Mouse (Mus musculus) retina, adult 2 months (tissue): ENCODE results near the gene Rars.
"Not testable (repeated sequence)": the region's sequence is repeated elsewhere in the genome, so short reads cannot be mapped to it uniquely, and the experiment has no call there.

Experiments
- DNase-seq: peaks from one replicate; pipeline ENCODE4 v3.0.0-alpha.2; 2012; ENCODE audit warnings: low read depth, low spot score

Rars gene

GRCm38 (mm10) chr11:35838345-35839338 lies 4.3 kb upstream of the Rars start:
- DNase-seq: peak; percentile 75

DNA sequence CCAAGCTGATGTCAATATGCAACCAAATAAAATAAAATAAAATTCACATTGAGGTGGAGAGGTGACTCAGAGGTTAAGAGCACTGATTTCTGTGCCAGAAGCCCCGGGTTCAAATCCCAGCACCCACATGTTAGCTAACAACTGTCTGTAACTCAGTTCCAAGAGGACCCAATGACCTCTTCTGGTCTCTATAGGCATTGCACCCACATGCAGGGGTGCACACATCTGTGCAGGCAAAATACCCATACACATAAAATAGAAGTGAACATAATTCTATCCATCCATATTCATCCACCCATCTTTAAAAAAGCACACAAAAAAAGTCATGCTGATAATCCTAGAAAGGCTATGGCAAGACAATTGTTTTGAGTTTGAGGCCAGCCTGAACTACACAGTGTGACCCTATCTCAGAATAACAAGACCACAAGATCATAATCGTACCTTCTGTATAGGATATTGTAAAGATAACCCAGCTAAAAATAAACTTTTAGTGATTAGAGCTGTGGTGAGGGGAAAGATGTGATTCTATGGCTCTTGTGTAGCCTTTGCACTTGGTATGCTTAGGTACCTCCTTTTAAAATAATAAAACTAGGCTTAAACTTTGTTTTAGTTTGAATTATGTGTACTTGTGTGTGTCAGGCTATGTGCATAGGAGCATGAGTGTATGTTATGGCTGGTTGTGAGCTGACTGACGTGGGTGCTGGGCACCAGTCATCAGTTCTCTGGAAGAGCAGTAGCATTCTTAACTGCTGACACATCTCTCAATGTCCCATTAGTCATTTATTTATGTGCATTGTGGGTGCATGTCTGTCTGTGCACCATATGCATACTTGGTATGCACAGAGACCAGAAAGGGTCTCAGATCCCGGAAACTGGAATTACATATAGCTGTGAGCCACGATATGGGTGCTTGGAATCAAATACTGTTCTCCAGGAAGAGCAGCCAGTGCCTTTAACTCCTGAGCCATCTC lies 3.1 kb upstream of the Rars start:
- no peak for DNase-seq

- DNase-seq: no peak
Measured at GRCm38 (mm10) chr11:35833270-35833669, 1.0 kb downstream of the Rars start.

- DNase-seq: no peak
Measured at GRCm38 (mm10) chr11:35832139-35832538, 2.2 kb downstream of the Rars start.

DNA sequence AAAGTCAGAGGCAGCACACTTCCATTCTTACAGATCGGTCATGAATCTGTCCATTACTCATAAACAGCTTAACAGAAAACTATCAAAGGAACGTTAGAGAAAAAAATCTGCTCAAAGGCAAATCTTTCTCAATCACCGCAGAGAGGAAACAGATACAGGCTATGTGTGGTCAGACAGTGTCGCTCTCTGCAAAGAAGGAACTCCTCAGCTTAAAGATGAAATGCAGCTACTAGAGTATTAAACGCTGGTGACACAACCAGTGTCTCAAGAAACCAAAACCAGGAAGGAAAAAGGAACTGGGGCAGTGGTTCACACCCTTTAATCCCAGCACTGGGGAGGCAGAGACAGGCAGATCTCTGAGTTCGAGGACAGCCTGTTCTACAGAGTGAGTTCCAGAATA lies 6.6 kb downstream of the Rars start:
- DNase-seq: no peak

- DNase-seq: no peak
Measured at GRCm38 (mm10) chr11:35816316-35816715, 18.0 kb downstream of the Rars start.

- no peak for DNase-seq
Measured at GRCm38 (mm10) chr11:35811458-35811857, 22.8 kb downstream of the Rars start.

- no peak for DNase-seq
Measured at GRCm38 (mm10) chr11:35801332-35801731, 33.0 kb downstream of the Rars start.

DNA sequence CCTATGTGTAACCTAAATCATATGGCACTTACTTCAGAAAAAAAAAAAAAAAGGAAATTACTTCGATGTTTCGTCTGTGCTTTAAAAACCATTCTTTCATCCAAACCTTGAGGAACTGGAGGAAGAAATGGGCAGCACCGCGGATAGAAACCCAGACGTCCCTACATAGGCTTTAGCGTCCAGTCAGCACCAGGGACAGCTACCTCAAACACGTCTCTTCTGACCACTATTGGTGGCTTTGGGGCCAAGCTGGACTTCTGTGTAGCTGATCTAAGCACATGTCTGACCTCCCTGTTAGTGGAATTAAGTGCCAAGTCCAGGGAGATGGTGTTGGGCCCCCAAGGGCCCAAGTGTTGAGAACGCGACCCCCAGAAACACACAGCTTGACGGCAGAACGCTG lies 35.4 kb downstream of the Rars start, which contains the start of gene Fbll1:
Gene Fbll1 (minus strand): TSS at position 11 of the 400 bp plus-strand sequence.
- DNase-seq: no peak

GRCm38 (mm10) chr11:35798495-35798820 lies 35.8 kb downstream of the Rars start:
- DNase-seq: peak; percentile 30

DNA sequence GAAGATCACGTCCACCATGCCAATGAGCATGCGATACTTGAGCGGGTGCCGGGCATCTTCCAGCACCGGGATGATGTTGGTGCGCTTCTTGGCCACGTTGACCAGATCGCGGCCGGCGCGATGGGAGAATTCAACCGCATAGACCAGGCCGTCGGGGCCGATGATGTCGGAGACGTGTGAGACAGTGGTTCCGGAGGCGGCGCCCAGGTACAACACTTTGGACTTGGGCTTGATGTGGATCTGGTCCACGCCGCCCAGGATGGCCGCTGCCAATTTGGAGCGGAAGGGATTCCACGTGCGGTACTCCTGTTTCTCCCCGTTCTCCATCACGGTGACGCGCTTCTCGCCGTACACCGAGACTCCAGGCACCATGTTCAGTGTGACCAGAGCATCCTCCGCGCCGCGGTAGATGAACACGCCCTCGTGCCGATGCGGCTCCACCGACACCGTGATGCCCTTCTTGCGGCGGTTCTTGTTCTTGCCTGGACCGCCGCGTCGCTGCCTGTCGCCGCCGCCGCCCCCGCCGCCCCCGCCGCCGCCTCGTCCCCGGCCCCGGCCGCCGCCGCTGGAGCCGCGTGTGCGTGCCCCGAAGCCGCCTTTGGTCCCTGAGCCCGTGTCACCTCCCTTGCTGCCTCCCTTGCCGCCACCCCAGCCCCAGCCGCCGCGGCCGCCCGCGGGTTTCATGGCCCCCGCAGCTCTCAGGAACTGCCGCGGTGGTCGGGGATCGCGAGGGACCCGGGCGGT lies 36.4 kb downstream of the Rars start:
- DNase-seq: no peak

DNA sequence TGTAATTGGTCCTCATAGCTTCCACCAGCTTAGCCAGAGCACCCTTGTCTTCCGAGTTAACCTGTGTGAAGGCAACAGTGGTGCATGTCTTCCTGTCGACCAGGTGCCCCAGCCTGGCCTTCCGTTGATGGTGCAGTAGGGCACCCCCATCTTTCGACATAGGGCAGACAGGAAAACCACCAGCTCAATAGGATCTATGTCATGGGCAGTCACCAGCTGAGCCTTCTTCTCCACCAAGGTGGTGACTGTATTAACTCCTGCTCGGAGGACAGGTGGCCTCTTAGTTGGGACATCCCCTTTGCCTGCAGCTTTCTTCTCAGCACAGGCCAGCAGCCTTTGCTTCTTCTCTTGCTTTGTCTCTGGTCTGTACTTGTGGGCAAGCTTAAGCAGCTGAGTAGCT lies 41.5 kb downstream of the Rars start:
- DNase-seq: not testable (repeated sequence)

DNA sequence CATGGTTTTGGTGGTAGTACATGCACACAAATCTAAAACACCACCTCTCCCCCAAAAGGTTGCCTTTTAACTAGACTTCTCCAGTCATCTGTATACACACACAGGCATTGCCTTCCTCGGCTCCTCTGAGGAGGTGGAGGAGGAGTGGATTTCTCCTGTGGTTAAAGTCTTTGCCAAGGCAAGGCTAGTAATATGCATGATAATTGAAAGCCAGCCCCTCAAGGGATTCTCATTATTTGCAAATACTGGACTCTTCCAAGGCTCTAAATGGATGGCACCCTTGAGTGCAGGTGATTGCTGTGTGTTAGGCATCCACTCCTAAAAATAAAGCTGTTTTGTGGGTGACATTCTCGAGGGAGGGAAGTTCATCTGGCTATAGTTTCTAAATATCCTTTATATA lies 45.9 kb downstream of the Rars start:
- DNase-seq: no peak

- DNase-seq: no peak
Measured at GRCm38 (mm10) chr11:35784537-35784936, 49.8 kb downstream of the Rars start.

DNA sequence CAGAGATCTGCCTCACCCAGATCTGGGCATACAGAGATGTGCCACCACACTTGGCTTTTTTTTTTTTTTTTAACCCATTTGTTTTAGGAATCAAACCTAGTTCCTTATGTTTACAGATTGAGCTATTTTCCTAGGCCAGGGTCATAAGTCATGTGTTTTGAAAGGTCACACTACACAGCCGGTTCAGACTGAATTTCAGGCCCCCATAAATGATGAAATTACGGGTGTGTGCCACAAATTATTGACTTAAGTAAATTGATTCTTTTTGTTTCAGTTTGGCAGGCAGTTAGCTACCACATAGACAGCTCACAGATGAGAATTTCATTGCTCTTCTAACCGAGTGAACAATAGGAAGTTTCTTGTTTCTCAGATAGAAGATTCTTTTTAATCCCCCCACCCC lies 50.3 kb downstream of the Rars start:
- no peak for DNase-seq

DNA sequence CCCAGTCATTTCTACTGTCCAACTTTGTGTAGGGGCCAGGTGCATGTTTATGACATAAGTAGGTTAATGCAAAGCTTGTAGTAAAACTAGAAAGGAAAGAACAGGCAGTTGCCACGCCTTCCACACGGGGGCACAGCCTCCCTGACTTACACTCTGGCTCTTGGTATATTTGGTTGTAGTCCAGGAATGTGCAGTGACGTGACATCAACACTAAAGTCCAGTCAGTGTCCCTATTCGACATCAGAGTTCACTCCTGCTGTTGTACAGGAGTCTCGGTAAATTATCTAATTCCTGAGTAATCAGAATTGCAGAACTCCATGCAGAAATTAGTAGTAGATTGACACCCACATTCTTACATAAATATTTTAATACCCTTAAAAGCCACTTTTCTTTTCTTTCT lies 51.3 kb downstream of the Rars start:
- DNase-seq: no peak

GRCm38 (mm10) chr11:35782444-35782843 lies 51.9 kb downstream of the Rars start:
- no peak for DNase-seq

GRCm38 (mm10) chr11:35780336-35780735 lies 54.0 kb downstream of the Rars start:
- no peak for DNase-seq

- no peak for DNase-seq
Measured at GRCm38 (mm10) chr11:35776452-35776851, 57.9 kb downstream of the Rars start.

GRCm38 (mm10) chr11:35775606-35776005 lies 58.7 kb downstream of the Rars start:
- no peak for DNase-seq

- DNase-seq: no peak
Measured at GRCm38 (mm10) chr11:35770741-35771504, 63.4 kb downstream of the Rars start.
